ENCODE assay signal across 7 mouse cellular contexts in the genomic region with DNA sequence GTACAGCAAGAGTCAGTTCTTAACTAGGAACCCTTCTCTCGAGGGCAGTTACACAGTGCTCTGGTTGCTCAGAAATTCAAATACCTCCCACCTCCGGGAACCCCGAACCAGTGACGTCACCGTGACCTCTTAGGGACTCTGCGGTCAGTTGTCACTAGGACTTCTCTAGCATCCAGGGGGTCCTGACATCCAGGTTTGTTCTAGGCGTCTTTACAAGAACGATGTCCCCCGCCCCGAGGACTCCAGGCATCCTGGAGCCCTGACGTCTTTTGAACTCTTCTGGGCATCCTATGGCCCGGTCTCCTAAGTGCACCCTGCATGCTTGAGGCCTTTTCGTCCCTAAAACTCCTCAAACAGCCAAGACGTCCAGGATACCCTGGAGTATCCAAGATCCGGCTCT. TPM values are rescaled to one million over a fixed set of nuclear protein-coding genes. Genes with fewer than 3 reads are reported as not detected.
DNase-seq lines count a peak whose midpoint lies in the region; ATAC-seq and TF ChIP-seq lines count a peak whose summit lies in the region.

No protein-coding gene starts in this region.

- TF ChIP-seq POLR2A in cerebellum, adult 2 months (IDR thresholded peaks at IDR 0.05; ENCODE audit: borderline replicate concordance, insufficient read depth, low read length), result no peak

- no peaks in the 10 kb centered on the region; the same call in none of the 2 replicates for H3K4me1 ChIP-seq in cerebellum, adult 2 months (ENCODE audit: control insufficient read depth, insufficient read depth, low read length)
- peaks cover 33% of the 10 kb centered on the region for H3K4me1 ChIP-seq in megakaryocyte, embryonic 14.5 days
- no peaks in the 10 kb centered on the region for H3K4me1 ChIP-seq in stomach, postnatal 0 days (replicated peaks; ENCODE audit: control insufficient read depth, insufficient read depth)

- TF ChIP-seq CTCF in cerebellum, adult 2 months (IDR thresholded peaks at IDR 0.05; ENCODE audit: borderline replicate concordance, insufficient read depth, low read depth, low read length), result no peak
- no peak for TF ChIP-seq CTCF in stomach, postnatal 0 days (IDR thresholded peaks at IDR 0.05; ENCODE audit: low read depth)

- peaks cover 39% of the 10 kb centered on the region for H3K36me3 ChIP-seq in megakaryocyte, embryonic 14.5 days (replicated peaks; ENCODE audit: low read length)
- no peaks in the 10 kb centered on the region; the same call in 1 of the 2 replicates for H3K36me3 ChIP-seq in stomach, postnatal 0 days (ENCODE audit: control insufficient read depth, insufficient read depth, low read length)

- H3K4me2 ChIP-seq in stomach, postnatal 0 days (replicated peaks; ENCODE audit: low read depth), result peak overlapping the region; percentile 77

- peak overlapping the region; percentile 77 for H3K9ac ChIP-seq in stomach, postnatal 0 days (ENCODE audit: low read length)

- H3K27ac ChIP-seq in cerebellum, adult 2 months (ENCODE audit: insufficient read depth, low read length), result 0 out of 2 replicates have a peak overlapping the region, but pooled peaks have one; percentile 17
- peak overlapping the region; percentile 78 for H3K27ac ChIP-seq in stomach, postnatal 0 days (replicated peaks)

- no peaks in the 10 kb centered on the region for H3K9me3 ChIP-seq in megakaryocyte, embryonic 14.5 days
- H3K9me3 ChIP-seq in stomach, postnatal 0 days (ENCODE audit: control insufficient read depth, low read length), result no peaks in the 10 kb centered on the region

- ATAC-seq in stomach, postnatal 0 days (ENCODE audit: low FRiP score, low TSS enrichment), result no peak

- peak; percentile 79 for DNase-seq in 416B (ENCODE audit: low read depth)
- DNase-seq in CD4-positive, CD25-positive, alpha-beta regulatory T cell, adult 2 months (ENCODE audit: low read depth, low spot score), result peak; percentile 62
- DNase-seq in cerebellum, adult 2 months, result no peak
- DNase-seq in forelimb bud, embryonic 11.5 days (ENCODE audit: low read depth, low spot score), result peak; percentile 54
- peak; percentile 6 to 28 for DNase-seq in kidney, postnatal 36 days
- peak; percentile 36 for DNase-seq in stomach, postnatal 0 days (ENCODE audit: low spot score)

- TF ChIP-seq EP300 in stomach, postnatal 0 days (optimal IDR thresholded peaks at IDR 0.05), result no peak

- peak overlapping the region; percentile 76 for H3K4me3 ChIP-seq in cerebellum, adult 2 months (replicated peaks; ENCODE audit: insufficient read depth, low read depth, low read length)
- peak overlapping the region; percentile 96 for H3K4me3 ChIP-seq in megakaryocyte, embryonic 14.5 days (replicated peaks)
- H3K4me3 ChIP-seq in stomach, postnatal 0 days (ENCODE audit: low read depth, low read length), result peak overlapping the region; percentile 71

- no peaks in the 10 kb centered on the region for H3K27me3 ChIP-seq in cerebellum, adult 2 months (ENCODE audit: control insufficient read depth, insufficient read depth, low read length)
- H3K27me3 ChIP-seq in megakaryocyte, embryonic 14.5 days (replicated peaks), result no peaks in the 10 kb centered on the region
- H3K27me3 ChIP-seq in stomach, postnatal 0 days (ENCODE audit: control insufficient read depth, insufficient read depth, low read length), result no peaks in the 10 kb centered on the region

- WGBS in cerebellum, adult 2 months, result under 1% methylated on average over 15 of the region's 15 CpGs
- 1% methylated on average over 15 of the region's 15 CpGs for WGBS in stomach, postnatal 0 days

RNA-seq across cellular contexts. Expression of a gene that starts 0.5 kb away (rescaled TPM):
- 3.9 and 4.1 TPM in 2 replicates for polyA plus RNA-seq in cerebellum, adult 2 months (2012; rRNA removed)
- polyA plus RNA-seq in megakaryocyte, embryonic 14.5 days (2012; ENCODE audit: insufficient read depth, low replicate concordance), result 0.22 TPM in 1 of 2 replicates, not detected in the other
- 0.97 and 1.1 TPM in 2 replicates for polyA plus RNA-seq in stomach, postnatal 0 days (2015; fragmentation: Nextera tagmentation; extraction: Ambion mirVana)

RNA-seq across cellular contexts. Expression of a gene that starts 0.5 kb away (rescaled TPM):
- 70.9 and 79.1 TPM in 2 replicates for polyA plus RNA-seq in cerebellum, adult 2 months (2012; rRNA removed)
- 1.6 and 4.6 TPM in 2 replicates for polyA plus RNA-seq in megakaryocyte, embryonic 14.5 days (2012; ENCODE audit: insufficient read depth, low replicate concordance)
- 44.1 and 46.8 TPM in 2 replicates for polyA plus RNA-seq in stomach, postnatal 0 days (2015; fragmentation: Nextera tagmentation; extraction: Ambion mirVana)

RNA-seq across cellular contexts. Expression of a gene that starts 0.8 kb away (rescaled TPM):
- 1.4 and 1.8 TPM in 2 replicates for polyA plus RNA-seq in cerebellum, adult 2 months (2012; rRNA removed)
- polyA plus RNA-seq in megakaryocyte, embryonic 14.5 days (2012; ENCODE audit: insufficient read depth, low replicate concordance), result 0.28 TPM in 1 of 2 replicates, not detected in the other
- polyA plus RNA-seq in stomach, postnatal 0 days (2015; fragmentation: Nextera tagmentation; extraction: Ambion mirVana), result 0.21 and 0.28 TPM in 2 replicates

RNA-seq across cellular contexts. Expression of a gene that starts 37.2 kb away (rescaled TPM):
- polyA plus RNA-seq in cerebellum, adult 2 months (2012; rRNA removed), result 2.5 and 2.6 TPM in 2 replicates
- 2.5 TPM in 1 of 2 replicates, not detected in the other for polyA plus RNA-seq in megakaryocyte, embryonic 14.5 days (2012; ENCODE audit: insufficient read depth, low replicate concordance)
- polyA plus RNA-seq in stomach, postnatal 0 days (2015; fragmentation: Nextera tagmentation; extraction: Ambion mirVana), result 3.3 and 3.5 TPM in 2 replicates

RNA-seq across cellular contexts. Expression of a gene that starts 58.2 kb away (rescaled TPM):
- polyA plus RNA-seq in cerebellum, adult 2 months (2012; rRNA removed), result 63.7 and 68.3 TPM in 2 replicates
- 6.7 and 43.9 TPM in 2 replicates for polyA plus RNA-seq in megakaryocyte, embryonic 14.5 days (2012; ENCODE audit: insufficient read depth, low replicate concordance)
- 46.4 and 49.6 TPM in 2 replicates for polyA plus RNA-seq in stomach, postnatal 0 days (2015; fragmentation: Nextera tagmentation; extraction: Ambion mirVana)

Comparison
In these comparisons a context has a peak if more than half of its experiments do, and no peak if none do; other contexts are left out.
1. DNase-seq: peak in 416B (single experiment), CD4-positive, CD25-positive, alpha-beta regulatory T cell, adult 2 months (single experiment), forelimb bud, embryonic 11.5 days (single experiment), kidney, postnatal 36 days (2 of 2) and stomach, postnatal 0 days (single experiment); none in cerebellum, adult 2 months (0 of 2).
2. Peak in every context shown above with its lines, with median percentiles within 50 percentile points of each other: H3K4me3 ChIP-seq.